Mouse (Mus musculus) heart, embryonic 15.5 days (tissue): ENCODE data around the gene Micu1. TPM values are rescaled to one million over a fixed set of nuclear protein-coding genes. Genes with fewer than 3 reads are reported as not detected.

ENCODE experiments used
- ATAC-seq: fragments of 200-750 bp; cut with Nextera tagmentation; replicated peaks from 2 replicates; pipeline ENCODE4 v1.8.0; 2017; ENCODE audit warnings: low read depth, moderate TSS enrichment; ENCODE audit not compliant: insufficient number of reproducible peaks, insufficient read depth, low FRiP score
- H3K27ac ChIP-seq: fragments of 300-500 bp; sonication (generic); 2 replicates; pipeline ENCODE4 v1.5.1; 2015; ENCODE audit warnings: mild to moderate bottlenecking, inconsistent platforms
- H3K27me3 ChIP-seq: fragments of 300-500 bp; sonication (generic); 2 replicates; pipeline ENCODE4 v1.6.1; 2015; ENCODE audit warnings: inconsistent platforms
- H3K36me3 ChIP-seq: fragments of 300-500 bp; sonication (generic); 2 replicates; pipeline ENCODE4 v1.6.1; 2015; ENCODE audit warnings: mild to moderate bottlenecking, inconsistent platforms
- H3K4me1 ChIP-seq: fragments of 300-500 bp; sonication (generic); replicated peaks from 2 replicates; pipeline ENCODE4 v1.6.1; 2015; ENCODE audit warnings: inconsistent platforms
- H3K4me2 ChIP-seq: fragments of 300-500 bp; sonication (generic); 2 replicates; pipeline ENCODE4 v1.6.1; 2015; ENCODE audit warnings: inconsistent platforms, mild to moderate bottlenecking, moderate library complexity
- H3K4me3 ChIP-seq: fragments of 300-500 bp; sonication (generic); 2 replicates; pipeline ENCODE4 v1.5.1; 2015; ENCODE audit warnings: mild to moderate bottlenecking, inconsistent platforms
- H3K9ac ChIP-seq: fragments of 300-500 bp; sonication (generic); 2 replicates; pipeline ENCODE4 v1.6.1; 2015; ENCODE audit warnings: mild to moderate bottlenecking, inconsistent platforms
- H3K9me3 ChIP-seq: fragments of 300-500 bp; sonication (generic); replicated peaks from 2 replicates; pipeline ENCODE4 v1.6.1; 2016; ENCODE audit warnings: inconsistent platforms
- WGBS: fragments of 180-500 bp; shearing (Covaris S2); methylation state at CpG from one replicate; pipeline ENCODE4 v1.1.7; 2015; ENCODE audit warnings: mixed read lengths; 5-methylcytosine and 5-hydroxymethylcytosine counted together
- polyA plus RNA-seq: library from polyadenylated mRNA; unstranded; fragments of >200 nt; fragmentation: Nextera tagmentation; extraction: Ambion mirVana; gene quantifications from 2 replicates; pipeline ENCODE4 v1.2.1, GENCODE M21; 2015

Gene Micu1
- polyA plus RNA-seq, 1 experiment from 2014 or later: 32.7 TPM

GRCm38 (mm10) chr10:59692441-59692840 is 9.8 kb upstream of the Micu1 start:
- Histone ChIP-seq H3K9ac (no peak overlapping the region), H3K27ac (no peak overlapping the region), H3K4me2 (no peak overlapping the region), H3K36me3 (no peaks in the 10 kb centered on the region), H3K4me3 (no peak overlapping the region), H3K4me1 (no peaks in the 10 kb centered on the region), H3K9me3 (no peaks in the 10 kb centered on the region), H3K27me3 (no peaks in the 10 kb centered on the region)
- ATAC-seq: no peak
- 48% methylated on average over 6 of the region's 6 CpGs for WGBS

DNA sequence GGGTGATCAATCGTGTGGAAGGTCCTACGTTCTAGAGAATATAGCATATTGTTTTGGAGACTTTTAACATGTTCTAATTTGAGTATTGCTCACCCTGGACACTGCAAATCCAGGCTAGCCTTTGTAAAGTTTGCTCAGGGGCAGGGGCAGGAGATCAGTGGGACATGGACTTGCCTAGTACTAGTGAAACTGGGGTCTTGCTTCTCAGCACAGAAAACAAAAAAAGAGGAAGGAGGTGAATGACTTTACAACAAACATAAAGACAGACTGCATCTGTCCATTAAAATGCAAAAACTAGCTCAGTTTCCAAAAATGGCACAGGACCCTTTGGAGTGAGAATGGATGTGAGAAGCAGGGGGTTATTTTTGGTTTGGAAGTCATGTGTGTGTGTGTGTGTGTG is 8.2 kb upstream of the Micu1 start:
- Histone ChIP-seq H3K36me3 (no peaks in the 10 kb centered on the region), H3K4me2 (no peak overlapping the region), H3K9me3 (no peaks in the 10 kb centered on the region), H3K4me3 (no peak overlapping the region), H3K9ac (no peak overlapping the region), H3K27me3 (no peaks in the 10 kb centered on the region), H3K27ac (no peak overlapping the region), H3K4me1 (no peaks in the 10 kb centered on the region)
- ATAC-seq: no peak
- 81% methylated on average over 2 of the region's 2 CpGs for WGBS

DNA sequence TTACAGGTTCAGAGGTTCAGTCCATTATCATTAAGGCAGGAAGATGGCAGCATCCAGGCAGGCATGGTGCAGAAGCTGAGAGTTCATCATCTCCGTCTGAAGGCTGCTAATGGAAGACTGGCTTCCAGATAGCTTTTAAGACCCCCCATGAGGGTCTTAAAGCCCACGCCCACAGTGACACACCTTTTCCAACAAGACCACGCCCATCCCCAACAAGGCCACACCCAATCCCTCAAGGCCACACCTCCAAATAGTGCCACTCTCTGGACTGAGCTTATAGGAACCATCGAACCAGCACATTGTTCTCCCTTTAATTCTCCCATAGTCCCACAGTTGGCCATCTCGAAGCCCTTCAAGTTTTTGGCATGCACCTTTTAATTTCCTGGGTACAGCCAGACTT is 2.8 kb upstream of the Micu1 start:
- Histone ChIP-seq H3K4me2 (no peak overlapping the region), H3K4me1 (peaks cover 8% of the 10 kb centered on the region), H3K9me3 (no peaks in the 10 kb centered on the region), H3K36me3 (no peaks in the 10 kb centered on the region), H3K4me3 (no peak overlapping the region), H3K9ac (no peak overlapping the region), H3K27ac (no peak overlapping the region), H3K27me3 (no peaks in the 10 kb centered on the region)
- no peak for ATAC-seq
- WGBS: 79% methylated on average over 5 of the region's 5 CpGs

GRCm38 (mm10) chr10:59701805-59702204 is 472 bp upstream of the Micu1 start:
- peak overlapping the region; percentile 87 for H3K4me2 ChIP-seq
- no peaks in the 10 kb centered on the region for H3K9me3 ChIP-seq
- H3K4me3 ChIP-seq: peak overlapping the region; percentile 77
- no peaks in the 10 kb centered on the region for H3K36me3 ChIP-seq
- H3K4me1 ChIP-seq: peaks cover 8% of the 10 kb centered on the region
- no peak for ATAC-seq
- 33% methylated on average over 5 of the region's 5 CpGs for WGBS
- H3K9ac ChIP-seq: no peak overlapping the region
- H3K27ac ChIP-seq: peak overlapping the region; percentile 77; the same call in 1 of the 2 replicates
- H3K27me3 ChIP-seq: no peaks in the 10 kb centered on the region

- peak overlapping the region; percentile 77 for H3K27ac ChIP-seq
- H3K9me3 ChIP-seq: no peaks in the 10 kb centered on the region
- no peaks in the 10 kb centered on the region for H3K36me3 ChIP-seq
- ATAC-seq: no peak
- WGBS: 11% methylated on average over 15 of the region's 15 CpGs
- H3K9ac ChIP-seq: peak overlapping the region; percentile 79
- H3K4me3 ChIP-seq: peak overlapping the region; percentile 77
- peaks cover 8% of the 10 kb centered on the region for H3K4me1 ChIP-seq
- no peaks in the 10 kb centered on the region for H3K27me3 ChIP-seq
- H3K4me2 ChIP-seq: peak overlapping the region; percentile 87
These were observed 933 bp downstream of the Micu1 start for GRCm38 (mm10) chr10:59703060-59703760.

- 82% methylated on average over 6 of the region's 6 CpGs for WGBS
- no peak for ATAC-seq
- Histone ChIP-seq H3K36me3 (peaks cover 6% of the 10 kb centered on the region; the same call in 1 of the 2 replicates), H3K4me2 (no peak overlapping the region), H3K9ac (no peak overlapping the region), H3K9me3 (no peaks in the 10 kb centered on the region), H3K4me1 (peaks cover 11% of the 10 kb centered on the region), H3K27me3 (no peaks in the 10 kb centered on the region), H3K27ac (no peak overlapping the region), H3K4me3 (no peak overlapping the region)
These were observed 4.8 kb downstream of the Micu1 start for GRCm38 (mm10) chr10:59706991-59707546.

GRCm38 (mm10) chr10:59707595-59707994 is 5.3 kb downstream of the Micu1 start:
- H3K9me3 ChIP-seq: no peaks in the 10 kb centered on the region
- WGBS: 87% methylated on average over 2 of the region's 2 CpGs

GRCm38 (mm10) chr10:59709281-59709680 is 7.0 kb downstream of the Micu1 start:
- peaks cover 6% of the 10 kb centered on the region; the same call in 1 of the 2 replicates for H3K36me3 ChIP-seq
- no peaks in the 10 kb centered on the region for H3K27me3 ChIP-seq
- no peak overlapping the region for H3K27ac ChIP-seq
- H3K4me2 ChIP-seq: no peak overlapping the region
- H3K4me1 ChIP-seq: 0 out of 2 replicates have a peak, but pooled peaks cover 2% of the 10 kb centered on the region
- H3K9me3 ChIP-seq: no peaks in the 10 kb centered on the region
- no peak for ATAC-seq
- H3K4me3 ChIP-seq: no peak overlapping the region
- WGBS: 87% methylated on average over 7 of the region's 7 CpGs
- H3K9ac ChIP-seq: no peak overlapping the region

More at GRCm38 (mm10) chr10:59707595-59707994, 5.3 kb downstream of the Micu1 start:
- no peak overlapping the region for H3K4me3 ChIP-seq
- peaks cover 11% of the 10 kb centered on the region for H3K4me1 ChIP-seq
- H3K36me3 ChIP-seq: peaks cover 6% of the 10 kb centered on the region; the same call in 1 of the 2 replicates
- H3K27me3 ChIP-seq: no peaks in the 10 kb centered on the region
- H3K9ac ChIP-seq: no peak overlapping the region
- H3K4me2 ChIP-seq: no peak overlapping the region
- ATAC-seq: no peak
- H3K27ac ChIP-seq: no peak overlapping the region

GRCm38 (mm10) chr10:59710246-59710645 is 8.0 kb downstream of the Micu1 start:
- Histone ChIP-seq H3K36me3 (peaks cover 6% of the 10 kb centered on the region; the same call in 1 of the 2 replicates), H3K4me3 (no peak overlapping the region), H3K27ac (no peak overlapping the region), H3K4me2 (no peak overlapping the region), H3K4me1 (0 out of 2 replicates have a peak, but pooled peaks cover 2% of the 10 kb centered on the region), H3K9ac (no peak overlapping the region), H3K27me3 (no peaks in the 10 kb centered on the region), H3K9me3 (no peaks in the 10 kb centered on the region)
- ATAC-seq: no peak
- WGBS: 77% methylated on average over 1 of the region's 1 CpGs

DNA sequence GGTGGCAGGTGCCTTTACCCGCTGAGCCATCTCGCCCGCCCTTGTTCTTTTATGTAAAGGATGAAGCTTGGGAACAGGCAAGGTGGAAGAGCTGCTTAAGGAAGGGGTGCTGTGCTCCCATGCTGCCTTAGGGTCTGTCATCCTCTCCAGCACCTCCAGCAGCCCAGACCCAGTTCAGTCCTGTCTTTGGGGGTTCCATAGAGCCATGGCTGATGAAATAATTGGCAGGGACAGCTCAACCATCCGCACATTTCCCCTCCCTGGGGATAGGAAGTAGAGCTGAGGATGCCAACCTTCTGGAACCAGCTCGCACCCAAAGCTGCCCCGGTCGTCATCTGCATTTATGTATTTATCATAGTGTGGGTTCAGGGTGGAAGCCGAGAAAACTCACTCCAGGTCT is 9.8 kb downstream of the Micu1 start:
- ATAC-seq: no peak
- no peaks in the 10 kb centered on the region for H3K9me3 ChIP-seq

GRCm38 (mm10) chr10:59720017-59720416 is 17.7 kb downstream of the Micu1 start:
- H3K36me3 ChIP-seq: no peaks in the 10 kb centered on the region
- H3K9ac ChIP-seq: no peak overlapping the region
- ATAC-seq: no peak
- no peaks in the 10 kb centered on the region for H3K9me3 ChIP-seq
- no peak overlapping the region for H3K4me2 ChIP-seq
- no peak overlapping the region for H3K4me3 ChIP-seq
- H3K27me3 ChIP-seq: no peaks in the 10 kb centered on the region
- WGBS: 57% methylated on average over 7 of the region's 7 CpGs
- H3K4me1 ChIP-seq: peaks cover 11% of the 10 kb centered on the region
- no peak overlapping the region for H3K27ac ChIP-seq

More for the DNA sequence above, 9.8 kb downstream of the Micu1 start:
- no peaks in the 10 kb centered on the region for H3K27me3 ChIP-seq
- H3K4me2 ChIP-seq: no peak overlapping the region
- H3K4me3 ChIP-seq: no peak overlapping the region
- 0 out of 2 replicates have a peak, but pooled peaks cover 2% of the 10 kb centered on the region for H3K4me1 ChIP-seq
- H3K36me3 ChIP-seq: peaks cover 6% of the 10 kb centered on the region; the same call in 1 of the 2 replicates
- H3K27ac ChIP-seq: no peak overlapping the region
- 92% methylated on average over 8 of the region's 8 CpGs for WGBS
- no peak overlapping the region for H3K9ac ChIP-seq
